Mouse (Mus musculus) large intestine, adult 2 months (tissue): ENCODE data around the gene Hyal2. TPM values are rescaled to one million over a fixed set of nuclear protein-coding genes. Genes with fewer than 3 reads are reported as not detected.
"Not testable (repeated sequence)": the region's sequence is repeated elsewhere in the genome, so short reads cannot be mapped to it uniquely, and the experiment has no call there.

Experiments used
- DNase-seq: peaks from one replicate; pipeline ENCODE4 v3.0.0-alpha.2; 2012; ENCODE audit warnings: low read depth, low spot score
- WGBS: fragments of 180-500 bp; shearing (Covaris S2); methylation state at CpG from one replicate; pipeline ENCODE4 v1.1.7; 2018; 5-methylcytosine and 5-hydroxymethylcytosine counted together
- polyA plus RNA-seq: library from polyadenylated mRNA; depleted of rRNA; stranded (reverse); fragments of >200 nt; gene quantifications from 2 replicates; pipeline ENCODE4 v1.2.3, GENCODE M21; 2012

Gene Hyal2
- polyA plus RNA-seq, 1 experiment, result 76.1 TPM

- no peak for DNase-seq
- WGBS, result 95% methylated on average over 12 of the region's 12 CpGs
Observed at GRCm38 (mm10) chr9:107544729-107545128, 23.0 kb upstream of the Hyal2 start.

- no peak for DNase-seq
- whole genome bisulfite sequencing, result 89% methylated on average over 10 of the region's 10 CpGs
Observed at GRCm38 (mm10) chr9:107545199-107545598, 22.5 kb upstream of the Hyal2 start.

GRCm38 (mm10) chr9:107545602-107546001 is 22.1 kb upstream of the Hyal2 start:
- no peak for DNase-seq
- 13% methylated on average over 3 of the region's 3 CpGs for WGBS

GRCm38 (mm10) chr9:107547026-107547425 is 20.7 kb upstream of the Hyal2 start, which contains the start of gene Zmynd10:
Gene Zmynd10 (plus strand): TSS chr9:107547298.
- DNase-seq, result no peak
- 3% methylated on average over 20 of the region's 20 CpGs for WGBS

DNA sequence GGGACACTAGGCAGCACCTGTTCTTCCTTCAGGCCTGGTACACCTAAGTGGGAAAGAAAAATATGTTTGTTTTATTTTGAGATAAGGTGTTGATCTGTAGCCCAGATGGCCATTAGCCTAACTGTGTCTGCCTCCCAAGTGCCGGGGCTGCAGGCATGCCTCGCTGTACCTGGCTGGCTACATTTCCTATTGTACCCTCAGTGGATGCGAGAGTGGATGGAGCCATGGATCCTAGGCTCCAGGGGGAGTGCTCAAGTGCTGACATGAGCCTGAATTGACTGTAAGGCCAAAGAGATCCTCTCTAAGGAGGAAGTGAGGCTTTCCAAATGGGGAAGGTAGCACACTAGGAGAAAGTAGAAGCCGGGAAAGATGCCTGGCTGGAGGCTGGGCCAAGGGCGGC is 19.8 kb upstream of the Hyal2 start:
- 68% methylated on average over 5 of the region's 5 CpGs for WGBS
- DNase-seq, result no peak

DNA sequence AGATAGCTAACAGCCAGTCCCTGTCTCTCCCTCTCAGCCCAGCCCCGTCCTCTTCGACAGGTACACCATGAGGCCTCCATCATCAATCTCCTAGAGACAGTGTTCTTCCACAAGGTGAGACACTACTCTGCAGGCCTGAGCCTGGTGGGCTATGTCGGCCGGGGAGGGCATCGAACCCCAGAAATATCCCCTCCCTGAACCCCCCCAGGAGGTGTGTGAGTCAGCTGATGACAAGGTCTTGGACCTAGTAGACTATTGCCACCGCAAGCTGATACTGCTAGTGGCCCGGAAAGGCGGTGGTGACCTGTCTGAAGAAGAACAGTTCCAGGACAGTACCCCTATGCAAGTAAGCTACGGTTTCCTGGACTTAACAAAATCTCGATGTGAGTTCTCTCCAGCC is 18.9 kb upstream of the Hyal2 start:
- DNase-seq, result no peak
- 96% methylated on average over 10 of the region's 10 CpGs for WGBS

- no peak for DNase-seq
- WGBS, result 87% methylated on average over 20 of the region's 20 CpGs
Observed at GRCm38 (mm10) chr9:107549297-107550074, 18.3 kb upstream of the Hyal2 start.

- no peak for DNase-seq
- 65% methylated on average over 23 of the region's 23 CpGs for WGBS
Observed at GRCm38 (mm10) chr9:107550491-107551116, 17.1 kb upstream of the Hyal2 start.

- 2% methylated on average over 63 of the region's 63 CpGs for WGBS
- no peak for DNase-seq
Observed at GRCm38 (mm10) chr9:107551117-107551889, 16.4 kb upstream of the Hyal2 start, which contains the start of gene Rassf1. Gene Rassf1 (plus strand): TSS chr9:107551555.

- no peak for DNase-seq
- WGBS, result 36% methylated on average over 8 of the region's 8 CpGs
Observed at GRCm38 (mm10) chr9:107551890-107552355, 15.8 kb upstream of the Hyal2 start.

GRCm38 (mm10) chr9:107552690-107553393 is 14.9 kb upstream of the Hyal2 start:
- WGBS, result 80% methylated on average over 5 of the region's 5 CpGs
- DNase-seq, result no peak

DNA sequence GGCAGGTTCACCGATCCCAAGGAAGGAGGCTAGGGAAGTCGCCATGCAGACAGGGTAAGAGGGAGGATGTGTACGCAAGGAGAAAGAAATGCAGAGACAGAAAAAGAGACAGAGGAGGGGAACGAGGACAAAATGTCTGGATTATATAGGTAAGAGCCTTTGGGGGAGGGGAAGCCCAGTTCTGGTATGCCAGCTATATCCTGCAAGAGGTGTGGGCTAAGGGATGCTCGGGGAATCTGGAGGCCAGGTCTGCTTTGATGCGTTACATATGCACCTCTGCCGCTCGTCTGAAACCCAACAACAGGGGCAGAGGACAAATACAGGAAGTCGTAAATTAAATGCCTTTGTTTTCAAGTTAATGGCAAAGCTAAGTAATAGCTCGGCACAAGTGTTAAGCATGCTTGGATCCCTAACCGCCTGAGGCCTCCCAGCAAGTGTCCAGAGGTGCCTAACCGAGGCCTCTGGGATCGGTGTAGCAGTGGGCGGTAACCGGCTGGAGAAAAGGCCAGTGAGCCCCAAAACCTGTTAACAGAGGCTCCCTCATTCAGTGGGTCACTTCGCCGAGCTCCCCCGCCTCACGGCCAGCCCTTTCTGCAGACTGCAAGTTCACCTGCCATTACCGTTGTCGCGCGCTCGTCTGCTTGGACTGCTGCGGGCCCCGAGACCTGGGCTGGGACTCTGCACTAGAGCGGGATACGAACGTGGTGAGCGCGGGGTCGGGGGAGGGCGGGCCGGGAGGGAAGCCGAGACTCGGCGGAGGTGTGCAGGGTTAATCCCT is 14.0 kb upstream of the Hyal2 start:
- DNase-seq, result no peak
- WGBS, result 8% methylated on average over 37 of the region's 37 CpGs

- WGBS, result under 1% methylated on average over 53 of the region's 53 CpGs
- DNase-seq, result peak; percentile 87
Observed at GRCm38 (mm10) chr9:107554319-107554825, 13.4 kb upstream of the Hyal2 start.

- under 1% methylated on average over 23 of the region's 23 CpGs for whole genome bisulfite sequencing
- DNase-seq, result no peak
Observed at GRCm38 (mm10) chr9:107555031-107555457, 12.7 kb upstream of the Hyal2 start.

- DNase-seq, result no peak
- 14% methylated on average over 2 of the region's 2 CpGs for WGBS
Observed at GRCm38 (mm10) chr9:107555701-107556100, 12.0 kb upstream of the Hyal2 start.

- 28% methylated on average over 3 of the region's 3 CpGs for WGBS
- DNase-seq, result no peak
Observed at GRCm38 (mm10) chr9:107556346-107556745, 11.4 kb upstream of the Hyal2 start.

- peak; percentile 89 for DNase-seq
- WGBS, result under 1% methylated on average over 46 of the region's 46 CpGs
Observed at GRCm38 (mm10) chr9:107563029-107563581, 4.6 kb upstream of the Hyal2 start, which contains the start of gene Tusc2. Gene Tusc2 (plus strand): TSS chr9:107563255.

DNA sequence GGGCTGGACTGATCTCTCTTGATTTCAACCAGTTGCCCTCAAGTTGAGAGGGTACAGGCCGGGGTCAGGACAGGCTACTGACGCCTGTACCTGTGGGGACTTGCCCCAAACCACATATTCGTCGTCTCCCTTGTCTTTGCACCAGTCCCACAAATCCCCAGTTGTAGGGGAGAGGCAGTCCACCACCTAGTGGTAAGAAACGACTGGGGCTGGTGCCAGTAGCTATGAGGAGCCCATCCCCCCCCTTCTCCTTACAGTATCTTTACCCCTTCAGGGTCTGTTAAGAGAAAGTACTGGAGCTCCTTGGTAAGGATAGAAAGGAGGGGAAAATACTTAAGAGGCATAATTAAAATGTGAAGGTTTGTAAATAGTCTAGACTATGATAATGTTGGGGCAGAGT is 2.2 kb upstream of the Hyal2 start:
- DNase-seq, result not testable (repeated sequence)
- WGBS, result 48% methylated on average over 5 of the region's 5 CpGs
